Comparison of ENCODE assay signal across 12 mouse cellular contexts in the genomic region with DNA sequence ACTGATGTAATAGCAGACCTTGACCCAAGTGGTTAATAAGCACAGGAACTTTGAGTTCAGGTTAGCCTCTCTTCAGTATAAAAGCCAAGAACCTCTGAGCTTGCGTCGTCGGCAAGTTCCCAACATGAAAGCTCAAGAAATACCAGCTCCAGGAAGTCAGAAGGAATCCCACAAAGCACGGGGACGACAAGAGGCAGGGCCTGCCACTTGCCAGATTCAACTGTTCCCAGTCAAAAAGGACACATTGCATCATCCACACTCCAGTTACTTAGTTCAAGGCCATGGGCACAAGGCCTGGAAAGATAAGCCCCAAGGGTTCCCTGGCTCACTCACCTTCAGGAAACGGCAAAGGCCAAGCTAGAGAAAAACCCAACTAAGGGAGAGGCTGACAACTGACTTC. TPM values are rescaled to one million over a fixed set of nuclear protein-coding genes. Genes with fewer than 3 reads are reported as not detected.
DNase-seq lines count a peak whose midpoint lies in the region; ATAC-seq lines count a peak whose summit lies in the region.
"Had no signal": no experiment of that assay in that cellular context is flagged by ENCODE, and none has a peak within 500 bp of the region (broad histone marks: within the 10 kb centered on the region; RNA-seq: fewer than 3 reads in every experiment).

No protein-coding gene starts in this region.

- peak overlapping the region; percentile 15; the same call in 1 of the 2 replicates for H3K4me2 ChIP-seq in heart, embryonic 11.5 days
- peak overlapping the region; percentile 95 for H3K4me2 ChIP-seq in liver, embryonic 13.5 days
- H3K4me2 ChIP-seq: forebrain, embryonic 15.5 days; limb, embryonic 15.5 days had no signal

- no peak for ATAC-seq in megakaryocyte, adult 5-6 weeks (ENCODE audit: poor library complexity, severe bottlenecking)
- no peak for ATAC-seq in heart, embryonic 11.5 days (replicated peaks; ENCODE audit: insufficient number of reproducible peaks, low FRiP score, low TSS enrichment)
- ATAC-seq in liver, embryonic 13.5 days (ENCODE audit: low read depth): no peak
- ATAC-seq: forebrain, embryonic 15.5 days had no signal

- H3K27ac ChIP-seq in heart, embryonic 11.5 days (ENCODE audit: low read depth, low read length): no peak overlapping the region
- H3K27ac ChIP-seq in liver, embryonic 13.5 days: no peak overlapping the region
- no peak overlapping the region for H3K27ac ChIP-seq in midbrain, embryonic 10.5 days (replicated peaks)
- H3K27ac ChIP-seq: embryonic facial prominence, embryonic 12.5 days; forebrain, embryonic 15.5 days; limb, embryonic 15.5 days had no signal

- H3K36me3 ChIP-seq in megakaryocyte, embryonic 14.5 days (replicated peaks; ENCODE audit: low read length): peaks cover 55% of the 10 kb centered on the region
- H3K36me3 ChIP-seq in heart, embryonic 11.5 days (ENCODE audit: control insufficient read depth, insufficient read depth, low read length): peaks cover 21% of the 10 kb centered on the region
- H3K36me3 ChIP-seq in liver, embryonic 13.5 days: peaks cover 33% of the 10 kb centered on the region
- peaks cover 58% of the 10 kb centered on the region for H3K36me3 ChIP-seq in midbrain, embryonic 10.5 days

- H3K4me3 ChIP-seq in megakaryocyte, embryonic 14.5 days (replicated peaks): peak overlapping the region; percentile 46
- no peak overlapping the region for H3K4me3 ChIP-seq in heart, embryonic 11.5 days (ENCODE audit: low read depth, low read length)
- no peak overlapping the region for H3K4me3 ChIP-seq in liver, embryonic 13.5 days (replicated peaks)
- H3K4me3 ChIP-seq in midbrain, embryonic 10.5 days: no peak overlapping the region
- H3K4me3 ChIP-seq: embryonic facial prominence, embryonic 12.5 days; forebrain, embryonic 15.5 days; limb, embryonic 15.5 days had no signal

- H3K4me1 ChIP-seq in megakaryocyte, embryonic 14.5 days: peaks cover 33% of the 10 kb centered on the region
- H3K4me1 ChIP-seq in heart, embryonic 11.5 days (ENCODE audit: control insufficient read depth, insufficient read depth, low read length): peaks cover 7% of the 10 kb centered on the region; the same call in 1 of the 2 replicates
- peaks cover 35% of the 10 kb centered on the region for H3K4me1 ChIP-seq in liver, embryonic 13.5 days (replicated peaks)
- H3K4me1 ChIP-seq in midbrain, embryonic 10.5 days: peaks cover 28% of the 10 kb centered on the region

- peaks cover 1% of the 10 kb centered on the region for H3K27me3 ChIP-seq in megakaryocyte, embryonic 14.5 days (replicated peaks)
- no peaks in the 10 kb centered on the region for H3K27me3 ChIP-seq in heart, embryonic 11.5 days (ENCODE audit: control insufficient read depth, insufficient read depth, low read length)
- no peaks in the 10 kb centered on the region for H3K27me3 ChIP-seq in liver, embryonic 13.5 days
- H3K27me3 ChIP-seq in midbrain, embryonic 10.5 days (ENCODE audit: low read depth, poor library complexity, severe bottlenecking): no peaks in the 10 kb centered on the region
- H3K27me3 ChIP-seq: embryonic facial prominence, embryonic 12.5 days; forebrain, embryonic 15.5 days; limb, embryonic 15.5 days had no signal

- no peak for DNase-seq in liver, embryonic 13.5 days
- no peak for DNase-seq in midbrain, embryonic 10.5 days (ENCODE audit: low spot score)
- DNase-seq in layer of hippocampus, postnatal 14 days (ENCODE audit: low spot score in 2 of 2): no peak
- DNase-seq in left cerebral cortex, adult 9 months (ENCODE audit: low spot score in 2 of 2): no peak
- DNase-seq: cerebellum, adult 9-10 months; thymus, adult 18-20 months had no signal

- 87% methylated on average over 6 of the region's 6 CpGs for WGBS in heart, embryonic 11.5 days (ENCODE audit: insufficient replicate concordance)
- 48% methylated on average over 6 of the region's 6 CpGs for WGBS in liver, embryonic 13.5 days (ENCODE audit: insufficient replicate concordance)
- 95% methylated on average over 6 of the region's 6 CpGs for WGBS in midbrain, embryonic 10.5 days

- 0 out of 2 replicates have a peak, but pooled peaks cover 7% of the 10 kb centered on the region for H3K9me3 ChIP-seq in megakaryocyte, embryonic 14.5 days
- no peaks in the 10 kb centered on the region; the same call in 1 of the 2 replicates for H3K9me3 ChIP-seq in heart, embryonic 11.5 days (replicated peaks; ENCODE audit: control insufficient read depth, low read length)
- no peaks in the 10 kb centered on the region for H3K9me3 ChIP-seq in liver, embryonic 13.5 days (replicated peaks)
- peaks cover 4% of the 10 kb centered on the region; the same call in 1 of the 2 replicates for H3K9me3 ChIP-seq in midbrain, embryonic 10.5 days (replicated peaks)
- H3K9me3 ChIP-seq: embryonic facial prominence, embryonic 12.5 days; forebrain, embryonic 15.5 days; limb, embryonic 15.5 days had no signal

- no peak overlapping the region for H3K9ac ChIP-seq in heart, embryonic 11.5 days (ENCODE audit: low read depth, low read length)
- no peak overlapping the region for H3K9ac ChIP-seq in liver, embryonic 13.5 days
- H3K9ac ChIP-seq: embryonic facial prominence, embryonic 12.5 days; forebrain, embryonic 15.5 days; limb, embryonic 15.5 days had no signal

RNA-seq across cellular contexts. Expression of a gene that starts 2.3 kb away (rescaled TPM):
- 8.0 and 12.5 TPM in 2 replicates for polyA plus RNA-seq in megakaryocyte, embryonic 14.5 days (2012; ENCODE audit: insufficient read depth, low replicate concordance)
- total RNA-seq in megakaryocyte, adult 5-6 weeks (2015): 16.1 and 19.7 TPM in 2 replicates
- total RNA-seq in megakaryocyte, adult 5-6 weeks (2017): 38.5 and 44.9 TPM in 2 replicates
- polyA plus RNA-seq in heart, embryonic 11.5 days (2014; fragmentation: Nextera tagmentation; extraction: Ambion mirVana): 69.7 and 83.5 TPM in 2 replicates
- 50.2 and 53.9 TPM in 2 replicates for polyA plus RNA-seq in liver, embryonic 13.5 days (2015; fragmentation: Nextera tagmentation; extraction: Ambion mirVana)
- polyA plus RNA-seq in midbrain, embryonic 10.5 days (2016; fragmentation: Nextera tagmentation; extraction: Ambion mirVana): 79.7 and 86.6 TPM in 2 replicates
- total RNA-seq in layer of hippocampus, postnatal 14 days (2021): 10 to 100 TPM; 36.9 to 45.0 TPM

RNA-seq across cellular contexts. Expression of a gene that starts 19.3 kb away (rescaled TPM):
- 8.2 and 14.1 TPM in 2 replicates for polyA plus RNA-seq in megakaryocyte, embryonic 14.5 days (2012; ENCODE audit: insufficient read depth, low replicate concordance)
- total RNA-seq in megakaryocyte, adult 5-6 weeks (2015): 78.8 and 94.9 TPM in 2 replicates
- total RNA-seq in megakaryocyte, adult 5-6 weeks (2017): 94.0 and 96.3 TPM in 2 replicates
- polyA plus RNA-seq in heart, embryonic 11.5 days (2014; fragmentation: Nextera tagmentation; extraction: Ambion mirVana): 1.4 and 1.9 TPM in 2 replicates
- polyA plus RNA-seq in liver, embryonic 13.5 days (2015; fragmentation: Nextera tagmentation; extraction: Ambion mirVana): 9.5 and 11.0 TPM in 2 replicates
- 3.5 and 5.4 TPM in 2 replicates for polyA plus RNA-seq in midbrain, embryonic 10.5 days (2016; fragmentation: Nextera tagmentation; extraction: Ambion mirVana)
- 1 to 10 TPM; 6.8 to 6.9 TPM for total RNA-seq in layer of hippocampus, postnatal 14 days (2021)
